Mouse (Mus musculus) layer of hippocampus, adult 9-10 months (tissue): ENCODE data around the gene B4galnt1.
A peak's percentile ranks its signal among the peaks of the same experiment; 100 is the strongest.
"Not testable (repeated sequence)": the region's sequence is repeated elsewhere in the genome, so short reads cannot be mapped to it uniquely, and the experiment has no call there.

Source experiments
- DNase-seq: peaks from one replicate; pipeline ENCODE4 v3.0.0; 2022; ENCODE audit warnings: low spot score

B4galnt1 gene

GRCm38 (mm10) chr10:127164631-127165353 lies at the start of gene B4galnt1:
TSS of gene B4galnt1 (plus strand) at chr10:127165225.
- no peak for DNase-seq

- DNase-seq = no peak
These were observed 46.6 kb upstream of the B4galnt1 start for GRCm38 (mm10) chr10:127118470-127118869.

- DNase-seq = no peak
These were observed 45.8 kb upstream of the B4galnt1 start for GRCm38 (mm10) chr10:127119229-127119628.

GRCm38 (mm10) chr10:127120301-127121065 lies 44.5 kb upstream of the B4galnt1 start:
- DNase-seq = no peak

- peak; percentile 98 for DNase-seq
These were observed 44.0 kb upstream of the B4galnt1 start, which contains the start of gene Os9 for GRCm38 (mm10) chr10:127121066-127121477. TSS of gene Os9 (minus strand) at chr10:127121131.

- no peak for DNase-seq
These were observed 43.0 kb upstream of the B4galnt1 start for GRCm38 (mm10) chr10:127122018-127122417.

- DNase-seq = no peak
These were observed 42.1 kb upstream of the B4galnt1 start for GRCm38 (mm10) chr10:127122784-127123435.

- peak; percentile 77 for DNase-seq
These were observed 41.6 kb upstream of the B4galnt1 start for GRCm38 (mm10) chr10:127123436-127123805.

- no peak for DNase-seq
These were observed 39.6 kb upstream of the B4galnt1 start for GRCm38 (mm10) chr10:127125210-127126001.

- DNase-seq = no peak
These were observed 38.4 kb upstream of the B4galnt1 start for GRCm38 (mm10) chr10:127126579-127126978.

GRCm38 (mm10) chr10:127127711-127128279 lies 37.2 kb upstream of the B4galnt1 start:
- DNase-seq = no peak

- no peak for DNase-seq
These were observed 35.6 kb upstream of the B4galnt1 start for GRCm38 (mm10) chr10:127129431-127129830.

GRCm38 (mm10) chr10:127132469-127132868 lies 32.6 kb upstream of the B4galnt1 start:
- no peak for DNase-seq

GRCm38 (mm10) chr10:127134394-127135035 lies 30.5 kb upstream of the B4galnt1 start:
- not testable (repeated sequence) for DNase-seq

- no peak for DNase-seq
These were observed 29.7 kb upstream of the B4galnt1 start for GRCm38 (mm10) chr10:127135118-127135836.

GRCm38 (mm10) chr10:127136510-127136909 lies 28.5 kb upstream of the B4galnt1 start:
- DNase-seq = no peak

GRCm38 (mm10) chr10:127137896-127138295 lies 27.1 kb upstream of the B4galnt1 start:
- DNase-seq = no peak

- no peak for DNase-seq
These were observed 26.5 kb upstream of the B4galnt1 start for GRCm38 (mm10) chr10:127138328-127139141.

- DNase-seq = no peak
These were observed 24.1 kb upstream of the B4galnt1 start for GRCm38 (mm10) chr10:127140971-127141370.
